Mouse (Mus musculus) stomach, postnatal 0 days (tissue): ENCODE measurements around the gene Vezt. TPM values are rescaled to one million over a fixed set of nuclear protein-coding genes. Genes with fewer than 3 reads are reported as not detected.
A peak's percentile ranks its signal among the peaks of the same experiment; 100 is the strongest.

Source experiments
- ATAC-seq: fragments of 200-750 bp; cut with Nextera tagmentation; 2 replicates; pipeline ENCODE4 v1.8.0; 2017; ENCODE audit not compliant: low FRiP score, low TSS enrichment
- DNase-seq: peaks from one replicate; pipeline ENCODE4 v3.0.0-alpha.2; 2016; ENCODE audit warnings: low spot score
- H3K27ac ChIP-seq: fragments of 300-500 bp; sonication (generic); replicated peaks from 2 replicates; pipeline ENCODE4 v1.5.1; 2014; ENCODE audit warnings: mild to moderate bottlenecking, control low read depth
- H3K27me3 ChIP-seq: fragments of 300-500 bp; sonication (generic); 2 replicates; pipeline ENCODE4 v1.6.1; 2014; ENCODE audit warnings: low read length; ENCODE audit not compliant: control insufficient read depth, insufficient read depth
- H3K36me3 ChIP-seq: fragments of 300-500 bp; sonication (generic); 2 replicates; pipeline ENCODE4 v1.6.1; 2014; ENCODE audit warnings: low read length, mixed read lengths; ENCODE audit not compliant: control insufficient read depth, insufficient read depth
- H3K4me1 ChIP-seq: fragments of 300-500 bp; sonication (generic); replicated peaks from 2 replicates; pipeline ENCODE4 v1.6.1; 2014; ENCODE audit warnings: antibody characterized with exemption; ENCODE audit not compliant: control insufficient read depth, insufficient read depth
- H3K4me2 ChIP-seq: fragments of 300-500 bp; sonication (generic); replicated peaks from 2 replicates; pipeline ENCODE4 v1.6.1; 2014; ENCODE audit warnings: low read depth, mild to moderate bottlenecking, control low read depth, moderate library complexity
- H3K4me3 ChIP-seq: fragments of 300-500 bp; sonication (generic); 2 replicates; pipeline ENCODE4 v1.5.1; 2014; ENCODE audit warnings: low read depth, low read length, control low read depth
- H3K9ac ChIP-seq: fragments of 300-500 bp; sonication (generic); 2 replicates; pipeline ENCODE4 v1.6.1; 2014; ENCODE audit warnings: mild to moderate bottlenecking, low read length, control low read depth, mixed read lengths
- H3K9me3 ChIP-seq: fragments of 300-500 bp; sonication (generic); 2 replicates; pipeline ENCODE4 v1.6.1; 2016; ENCODE audit warnings: low read length; ENCODE audit not compliant: control insufficient read depth
- CTCF ChIP-seq: IDR thresholded peaks from 2 replicates; pipeline ENCODE4 v1.5.1; 2016; ENCODE audit warnings: antibody characterized with exemption, low read depth, mild to moderate bottlenecking, moderate library complexity
- EP300 ChIP-seq: optimal IDR thresholded peaks from 2 replicates; pipeline ENCODE3; 2016; ENCODE audit warnings: antibody characterized with exemption
- WGBS: fragments of 180-500 bp; shearing (Covaris S2); extraction: QIAGEN DNeasy Blood & Tissue Kit; methylation state at CpG from one replicate; pipeline ENCODE4 v1.1.7; 2014; 5-methylcytosine and 5-hydroxymethylcytosine counted together
- polyA plus RNA-seq: library from polyadenylated mRNA; unstranded; fragments of >200 nt; fragmentation: Nextera tagmentation; extraction: Ambion mirVana; gene quantifications from 2 replicates; pipeline ENCODE4 v1.2.1, GENCODE M21; 2015

The Vezt gene
- polyA plus RNA-seq, 1 experiment from 2014 or later: 13.2 TPM

GRCm38 (mm10) chr10:94072261-94072915 lies 36.8 kb upstream of the Vezt start:
- DNase-seq (peak; percentile 78), ATAC-seq (peak; percentile 90)
- no peaks in the 10 kb centered on the region for H3K9me3 ChIP-seq
- H3K4me3 ChIP-seq: no peak overlapping the region
- H3K27ac ChIP-seq: peak overlapping the region; percentile 53
- no peak overlapping the region for H3K9ac ChIP-seq
- no peak overlapping the region for H3K4me2 ChIP-seq
- no peaks in the 10 kb centered on the region for H3K27me3 ChIP-seq
- WGBS: 25% methylated on average over 10 of the region's 10 CpGs
- peaks cover 3% of the 10 kb centered on the region for H3K4me1 ChIP-seq
- H3K36me3 ChIP-seq: no peaks in the 10 kb centered on the region
- TF ChIP-seq EP300: no peak
- no peak for TF ChIP-seq CTCF

- no peaks in the 10 kb centered on the region for H3K27me3 ChIP-seq
- H3K4me1 ChIP-seq: peaks cover 3% of the 10 kb centered on the region
- no peaks in the 10 kb centered on the region for H3K9me3 ChIP-seq
- ATAC-seq (no peak), DNase-seq (no peak)
- H3K4me3 ChIP-seq: no peak overlapping the region
- WGBS: 78% methylated on average over 7 of the region's 7 CpGs
- TF ChIP-seq EP300 (no peak), CTCF (no peak)
- H3K27ac ChIP-seq: no peak overlapping the region
- no peak overlapping the region for H3K9ac ChIP-seq
- H3K36me3 ChIP-seq: no peaks in the 10 kb centered on the region
- H3K4me2 ChIP-seq: no peak overlapping the region
Observed at GRCm38 (mm10) chr10:94071641-94072040, 36.0 kb upstream of the Vezt start.

GRCm38 (mm10) chr10:94068701-94069100 lies 33.1 kb upstream of the Vezt start:
- 73% methylated on average over 5 of the region's 5 CpGs for WGBS
- H3K27ac ChIP-seq: no peak overlapping the region
- DNase-seq: no peak

GRCm38 (mm10) chr10:94066896-94067295 lies 31.3 kb upstream of the Vezt start:
- TF ChIP-seq CTCF: no peak
- no peak for TF ChIP-seq EP300

More at GRCm38 (mm10) chr10:94068701-94069100, 33.1 kb upstream of the Vezt start:
- Histone ChIP-seq H3K36me3 (no peaks in the 10 kb centered on the region), H3K9me3 (no peaks in the 10 kb centered on the region), H3K27me3 (no peaks in the 10 kb centered on the region), H3K4me3 (no peak overlapping the region), H3K4me2 (no peak overlapping the region), H3K9ac (no peak overlapping the region), H3K4me1 (peaks cover 3% of the 10 kb centered on the region)
- ATAC-seq: no peak
- no peak for TF ChIP-seq CTCF
- TF ChIP-seq EP300: no peak

GRCm38 (mm10) chr10:94062357-94062756 lies 26.7 kb upstream of the Vezt start:
- WGBS: 76% methylated on average over 5 of the region's 5 CpGs
- H3K27ac ChIP-seq: no peak overlapping the region
- no peak for TF ChIP-seq EP300
- TF ChIP-seq CTCF: no peak
- DNase-seq: no peak
- no peak overlapping the region for H3K4me2 ChIP-seq
- no peak for ATAC-seq
- H3K9ac ChIP-seq: no peak overlapping the region
- H3K36me3 ChIP-seq: no peaks in the 10 kb centered on the region
- no peak overlapping the region for H3K4me3 ChIP-seq
- H3K9me3 ChIP-seq: no peaks in the 10 kb centered on the region
- no peaks in the 10 kb centered on the region for H3K27me3 ChIP-seq
- H3K4me1 ChIP-seq: no peaks in the 10 kb centered on the region

More at GRCm38 (mm10) chr10:94066896-94067295, 31.3 kb upstream of the Vezt start:
- Histone ChIP-seq H3K9ac (no peak overlapping the region), H3K27ac (no peak overlapping the region), H3K9me3 (no peaks in the 10 kb centered on the region), H3K27me3 (no peaks in the 10 kb centered on the region), H3K4me2 (no peak overlapping the region), H3K4me1 (no peaks in the 10 kb centered on the region), H3K4me3 (no peak overlapping the region), H3K36me3 (no peaks in the 10 kb centered on the region)
- WGBS: 65% methylated on average over 3 of the region's 3 CpGs
- DNase-seq (no peak), ATAC-seq (no peak)

GRCm38 (mm10) chr10:94060190-94060589 lies 24.6 kb upstream of the Vezt start:
- no peak for TF ChIP-seq EP300
- TF ChIP-seq CTCF: no peak
- Histone ChIP-seq H3K4me3 (no peak overlapping the region), H3K9ac (no peak overlapping the region), H3K9me3 (no peaks in the 10 kb centered on the region), H3K4me1 (no peaks in the 10 kb centered on the region), H3K27ac (no peak overlapping the region), H3K27me3 (no peaks in the 10 kb centered on the region), H3K4me2 (no peak overlapping the region), H3K36me3 (no peaks in the 10 kb centered on the region)
- 32% methylated on average over 8 of the region's 8 CpGs for WGBS
- ATAC-seq: peak; percentile 68
- DNase-seq: peak; percentile 51
